18 mouse cellular contexts compared by ENCODE assay signal in genomic region chr15:85808434-85808833, GRCm38 (mm10). TPM values are rescaled to one million over a fixed set of nuclear protein-coding genes. Genes with fewer than 3 reads are reported as not detected.
DNase-seq lines count a peak whose midpoint lies in the region; ATAC-seq and TF ChIP-seq lines count a peak whose summit lies in the region.
"Had no signal": no experiment of that assay in that cellular context is flagged by ENCODE, and none has a peak within 500 bp of the region (broad histone marks: within the 10 kb centered on the region; RNA-seq: fewer than 3 reads in every experiment).

No protein-coding gene starts in this region.

- no peaks in the 10 kb centered on the region for H3K79me2 ChIP-seq in heart, adult 2 months (replicated peaks; ENCODE audit: control insufficient read depth, insufficient read depth, low read length)

- intact Hi-C loops in heart, adult 2 months (cut with DNase I) = no loop called here
- intact Hi-C loops in heart, postnatal 25 days (cut with DNase I) = no loop called here

- TF ChIP-seq CTCF in heart, adult 2 months (IDR thresholded peaks at IDR 0.05) = peak; percentile 39
- peak; percentile 42 for TF ChIP-seq CTCF in kidney, adult 2 months (conservative IDR thresholded peaks at IDR 0.05; ENCODE audit: insufficient read depth, insufficient read length, low read depth, low read length)
- 0 out of 2 replicates have a peak, but pooled peaks have one; percentile 2 for TF ChIP-seq CTCF in liver, postnatal 0 days (IDR thresholded peaks at IDR 0.05; ENCODE audit: low read depth)
- no peak for TF ChIP-seq CTCF in brain, embryonic 14.5 days (IDR thresholded peaks at IDR 0.05; ENCODE audit: borderline replicate concordance, extremely low read depth, insufficient read depth, insufficient read length)

- H3K4me1 ChIP-seq in heart, adult 2 months (ENCODE audit: control insufficient read depth, insufficient read depth, low read length) = peaks cover 3% of the 10 kb centered on the region
- peaks cover 3% of the 10 kb centered on the region; the same call in 1 of the 2 replicates for H3K4me1 ChIP-seq in kidney, adult 2 months (ENCODE audit: control insufficient read depth, insufficient read depth, low read length)
- peaks cover 9% of the 10 kb centered on the region for H3K4me1 ChIP-seq in liver, postnatal 0 days (ENCODE audit: insufficient read depth)
- H3K4me1 ChIP-seq in liver, embryonic 11.5 days (replicated peaks; ENCODE audit: control insufficient read depth, insufficient read depth, low read length) = peaks cover 12% of the 10 kb centered on the region

- no peak overlapping the region for H3K4me3 ChIP-seq in heart, adult 2 months
- H3K4me3 ChIP-seq in kidney, adult 2 months (ENCODE audit: insufficient read depth, low read depth, low read length) = no peak overlapping the region
- no peak overlapping the region for H3K4me3 ChIP-seq in liver, postnatal 0 days (ENCODE audit: low read depth, low read length)
- H3K4me3 ChIP-seq in liver, embryonic 11.5 days (ENCODE audit: low read depth, low read length) = no peak overlapping the region
- H3K4me3 ChIP-seq: liver, embryonic 15.5 days; neural tube, embryonic 13.5 days had no signal

- H3K9me3 ChIP-seq in liver, postnatal 0 days (ENCODE audit: low read length) = no peaks in the 10 kb centered on the region
- H3K9me3 ChIP-seq in liver, embryonic 11.5 days (ENCODE audit: control insufficient read depth, low read length) = no peaks in the 10 kb centered on the region
- H3K9me3 ChIP-seq: liver, embryonic 15.5 days; neural tube, embryonic 13.5 days had no signal

- peak; percentile 55; the same call in 1 of the 2 replicates for TF ChIP-seq EP300 in heart, adult 2 months (IDR thresholded peaks at IDR 0.05; ENCODE audit: insufficient read depth, low read depth, low read length)
- TF ChIP-seq EP300 in liver, postnatal 0 days (IDR thresholded peaks at IDR 0.05; ENCODE audit: low read depth) = no peak

- 56% methylated on average over 8 of the region's 8 CpGs for WGBS in heart, adult 2 months
- 57% methylated on average over 8 of the region's 8 CpGs for WGBS in kidney, adult 2 months
- 66% methylated on average over 8 of the region's 8 CpGs for WGBS in liver, postnatal 0 days (ENCODE audit: insufficient replicate concordance)
- 67% methylated on average over 8 of the region's 8 CpGs for WGBS in liver, embryonic 11.5 days

- no peaks in the 10 kb centered on the region for H3K27me3 ChIP-seq in heart, adult 2 months (ENCODE audit: control insufficient read depth, insufficient read depth, low read length)
- no peaks in the 10 kb centered on the region for H3K27me3 ChIP-seq in kidney, adult 2 months (replicated peaks; ENCODE audit: control insufficient read depth, insufficient read depth, low read length)
- no peaks in the 10 kb centered on the region for H3K27me3 ChIP-seq in liver, postnatal 0 days (ENCODE audit: insufficient read depth, low read length)
- H3K27me3 ChIP-seq in liver, embryonic 11.5 days (replicated peaks; ENCODE audit: control insufficient read depth, insufficient read depth, low read length) = no peaks in the 10 kb centered on the region
- H3K27me3 ChIP-seq: liver, embryonic 15.5 days; neural tube, embryonic 13.5 days had no signal

- H3K27ac ChIP-seq in heart, adult 2 months = peak overlapping the region; percentile 55
- 0 out of 2 replicates have a peak overlapping the region, but pooled peaks have one; percentile 7 for H3K27ac ChIP-seq in kidney, adult 2 months (ENCODE audit: insufficient read depth, low read depth, low read length)
- no peak overlapping the region for H3K27ac ChIP-seq in liver, postnatal 0 days (ENCODE audit: low read depth)
- no peak overlapping the region for H3K27ac ChIP-seq in liver, embryonic 11.5 days (ENCODE audit: low read depth, low read length)
- H3K27ac ChIP-seq: liver, embryonic 15.5 days; neural tube, embryonic 13.5 days had no signal

- H3K9ac ChIP-seq in heart, adult 2 months (ENCODE audit: low read depth, low read length) = no peak overlapping the region
- no peak overlapping the region for H3K9ac ChIP-seq in liver, postnatal 0 days (replicated peaks)
- no peak overlapping the region for H3K9ac ChIP-seq in liver, embryonic 11.5 days (ENCODE audit: low read depth, low read length)
- H3K9ac ChIP-seq: liver, embryonic 15.5 days; neural tube, embryonic 13.5 days had no signal

- peak in 1 of 2 experiments; percentile 33 for DNase-seq in heart, adult 2 months
- DNase-seq in heart, postnatal 25 days (ENCODE audit: low spot score) = no peak
- DNase-seq in kidney, adult 2 months = peak; percentile 47
- DNase-seq in kidney, postnatal 14 days = no peak
- DNase-seq in liver, postnatal 0 days = no peak
- DNase-seq in liver, embryonic 11.5 days (ENCODE audit: low spot score) = no peak
- peak; percentile 2 for DNase-seq in brain, embryonic 14.5 days (ENCODE audit: low read depth)
- no peak for DNase-seq in T-cell, adult 2 months (ENCODE audit: low spot score)
- DNase-seq: adrenal gland, adult 8-10 months; cerebellum, postnatal 36 days; layer of hippocampus, postnatal 36 days; left cerebral cortex, postnatal 4 days; right cerebral cortex, postnatal 25 days had no signal

- no peak for ATAC-seq in liver, postnatal 0 days
- no peak for ATAC-seq in liver, embryonic 11.5 days (replicated peaks; ENCODE audit: low FRiP score)
- ATAC-seq: forebrain, embryonic 16.5 days; hindbrain, embryonic 16.5 days had no signal

- H3K4me2 ChIP-seq in liver, postnatal 0 days (ENCODE audit: low read depth, low read length) = no peak overlapping the region
- no peak overlapping the region for H3K4me2 ChIP-seq in liver, embryonic 11.5 days
- H3K4me2 ChIP-seq: liver, embryonic 15.5 days; neural tube, embryonic 13.5 days had no signal

- H3K36me3 ChIP-seq in heart, adult 2 months (ENCODE audit: control insufficient read depth, insufficient read depth, low read length) = no peaks in the 10 kb centered on the region
- no peaks in the 10 kb centered on the region for H3K36me3 ChIP-seq in kidney, adult 2 months (ENCODE audit: control insufficient read depth, insufficient read depth, low read length)
- no peaks in the 10 kb centered on the region for H3K36me3 ChIP-seq in liver, postnatal 0 days (replicated peaks; ENCODE audit: insufficient read depth, low read length)
- no peaks in the 10 kb centered on the region for H3K36me3 ChIP-seq in liver, embryonic 11.5 days (ENCODE audit: control insufficient read depth, insufficient read depth, low read length)
- H3K36me3 ChIP-seq: liver, embryonic 15.5 days; neural tube, embryonic 13.5 days had no signal

- no peak for TF ChIP-seq POLR2A in heart, adult 2 months (IDR thresholded peaks at IDR 0.05; ENCODE audit: insufficient read depth, low read depth, low read length)
- no peak for TF ChIP-seq POLR2A in kidney, adult 2 months (IDR thresholded peaks at IDR 0.05; ENCODE audit: low read depth, low read length)
- TF ChIP-seq POLR2A in brain, embryonic 14.5 days (IDR thresholded peaks at IDR 0.05; ENCODE audit: borderline replicate concordance, extremely low read depth, insufficient read depth, insufficient read length, poor library complexity, severe bottlenecking) = no peak

RNA-seq across cellular contexts. Expression of gene Cdpf1, which starts 3.1 kb away (rescaled TPM):
- total RNA-seq in heart, adult 2 months (2021) = 10 to 100 TPM; 31.6 to 37.3 TPM
- 36.4 and 42.6 TPM in 2 replicates for polyA plus RNA-seq in heart, adult 2 months (2012; rRNA removed)
- total RNA-seq in heart, postnatal 25 days (2021) = 10 to 100 TPM; 29.6 to 31.8 TPM
- polyA plus RNA-seq in kidney, adult 2 months (2012; rRNA removed) = 51.4 and 60.7 TPM in 2 replicates
- polyA plus RNA-seq in liver, postnatal 0 days (2015; fragmentation: Nextera tagmentation; extraction: Ambion mirVana) = 12.9 and 14.1 TPM in 2 replicates
- polyA plus RNA-seq in liver, embryonic 11.5 days (2014; fragmentation: Nextera tagmentation; extraction: Ambion mirVana) = 43.1 and 49.7 TPM in 2 replicates
- polyA plus RNA-seq in brain, embryonic 14.5 days (2012; rRNA removed) = 14.3 and 23.7 TPM in 2 replicates

RNA-seq across cellular contexts. Expression of gene Pkdrej, which starts 13.1 kb away (rescaled TPM):
- total RNA-seq in heart, adult 2 months (2021) = 1 to 10 TPM; 3.9 to 4.2 TPM
- polyA plus RNA-seq in heart, adult 2 months (2012; rRNA removed) = 1.8 and 3.0 TPM in 2 replicates
- total RNA-seq in heart, postnatal 25 days (2021) = 1 to 10 TPM; 2.6 to 2.7 TPM
- 0.05 TPM in 2 replicates for polyA plus RNA-seq in kidney, adult 2 months (2012; rRNA removed)
- polyA plus RNA-seq in liver, postnatal 0 days (2015; fragmentation: Nextera tagmentation; extraction: Ambion mirVana) = 0.02 TPM in 1 of 2 replicates, not detected in the other
- polyA plus RNA-seq in liver, embryonic 11.5 days (2014; fragmentation: Nextera tagmentation; extraction: Ambion mirVana) = 0.11 and 0.21 TPM in 2 replicates
- polyA plus RNA-seq in brain, embryonic 14.5 days (2012; rRNA removed) = 0.06 and 0.14 TPM in 2 replicates
- total RNA-seq: granulocyte monocyte progenitor cell, adult 5-6 weeks had no signal

RNA-seq across cellular contexts. Expression of gene Ttc38, which starts 23.7 kb away (rescaled TPM):
- total RNA-seq in heart, adult 2 months (2021) = 10 to 100 TPM; 15.3 to 21.1 TPM
- polyA plus RNA-seq in heart, adult 2 months (2012; rRNA removed) = 6.8 and 10.6 TPM in 2 replicates
- 10 to 100 TPM; 14.8 to 16.5 TPM for total RNA-seq in heart, postnatal 25 days (2021)
- 17.1 and 19.3 TPM in 2 replicates for polyA plus RNA-seq in kidney, adult 2 months (2012; rRNA removed)
- polyA plus RNA-seq in liver, postnatal 0 days (2015; fragmentation: Nextera tagmentation; extraction: Ambion mirVana) = 16.2 and 17.6 TPM in 2 replicates
- 6.5 and 7.4 TPM in 2 replicates for polyA plus RNA-seq in liver, embryonic 11.5 days (2014; fragmentation: Nextera tagmentation; extraction: Ambion mirVana)
- polyA plus RNA-seq in brain, embryonic 14.5 days (2012; rRNA removed) = 3.0 and 3.3 TPM in 2 replicates

RNA-seq across cellular contexts. Expression of gene Gtse1, which starts 51.1 kb away (rescaled TPM):
- total RNA-seq in heart, adult 2 months (2021) = under 1 TPM; 0.21 to 0.41 TPM
- 0.53 and 0.61 TPM in 2 replicates for polyA plus RNA-seq in heart, adult 2 months (2012; rRNA removed)
- total RNA-seq in heart, postnatal 25 days (2021) = under 1 TPM; 0.34 to 0.39 TPM
- 0.74 and 0.98 TPM in 2 replicates for polyA plus RNA-seq in kidney, adult 2 months (2012; rRNA removed)
- polyA plus RNA-seq in liver, postnatal 0 days (2015; fragmentation: Nextera tagmentation; extraction: Ambion mirVana) = 8.2 and 8.9 TPM in 2 replicates
- polyA plus RNA-seq in liver, embryonic 11.5 days (2014; fragmentation: Nextera tagmentation; extraction: Ambion mirVana) = 38.8 and 42.5 TPM in 2 replicates
- 11.5 and 20.6 TPM in 2 replicates for polyA plus RNA-seq in brain, embryonic 14.5 days (2012; rRNA removed)

Comparison
In these comparisons a context has a peak if more than half of its experiments do, and no peak if none do; other contexts are left out.
1. DNase-seq: peak in kidney, adult 2 months (single experiment) and brain, embryonic 14.5 days (single experiment); none in heart, postnatal 25 days (single experiment), kidney, postnatal 14 days (single experiment), liver, postnatal 0 days (single experiment), liver, embryonic 11.5 days (single experiment) and T-cell, adult 2 months (single experiment).
2. H3K27ac ChIP-seq: peak in heart, adult 2 months (single experiment) and kidney, adult 2 months (single experiment); none in liver, postnatal 0 days (single experiment) and liver, embryonic 11.5 days (single experiment).